Mouse (Mus musculus): ENCODE results near the gene Clec11a. TPM values are rescaled to one million over a fixed set of nuclear protein-coding genes. Genes with fewer than 3 reads are reported as not detected.
A peak's percentile ranks its signal among the peaks of the same experiment; 100 is the strongest.
"Not testable (repeated sequence)": the region's sequence is repeated elsewhere in the genome, so short reads cannot be mapped to it uniquely, and the experiment has no call there.

Gene Clec11a
- polyA plus RNA-seq, 2 experiments = 0.33 to 0.38 TPM

DNA sequence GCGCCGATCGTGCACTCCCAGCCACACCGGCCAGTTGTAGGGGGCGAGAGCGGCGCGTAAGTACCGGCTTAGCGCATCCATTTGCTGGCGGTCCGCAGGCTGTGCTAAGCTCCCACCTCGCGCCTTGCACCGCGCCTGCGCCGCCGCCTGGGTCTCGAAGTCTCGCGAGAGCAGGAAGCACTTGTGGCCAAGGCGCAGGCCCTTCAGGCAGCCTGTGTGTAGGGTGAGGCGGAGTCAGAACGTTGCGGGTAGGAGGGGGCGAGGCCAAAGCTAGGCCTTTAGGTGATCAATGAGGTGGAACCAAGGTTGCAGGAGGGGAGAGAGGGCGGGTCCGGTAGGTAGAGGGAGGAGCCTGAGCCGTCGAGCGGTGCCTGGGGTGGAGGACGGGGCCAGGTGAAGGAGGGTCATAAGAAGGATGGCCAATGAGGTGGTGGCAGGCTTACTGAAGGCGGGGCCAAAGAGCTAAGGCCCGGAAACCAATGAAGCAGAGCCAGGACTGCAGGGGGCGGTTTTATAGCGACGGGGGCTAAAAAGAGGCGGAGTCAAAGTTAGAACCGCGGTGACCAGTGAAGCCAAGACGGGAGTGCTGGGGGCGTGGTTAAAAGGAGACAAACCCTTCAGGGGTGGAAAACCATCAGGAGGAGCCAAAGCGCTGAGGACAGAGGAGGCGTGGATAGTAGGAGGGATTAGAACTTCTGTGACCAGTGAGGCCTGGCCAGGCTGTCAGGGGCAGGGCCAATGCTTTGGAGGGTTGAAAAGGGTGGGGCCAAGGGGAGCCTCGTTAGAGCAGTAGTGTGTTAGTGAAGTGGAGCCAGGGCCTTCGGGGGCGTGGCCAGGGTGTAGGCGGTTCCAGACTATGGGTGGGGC lies 1.7 kb downstream of the Clec11a start:
- WGBS (ENCODE audit: insufficient replicate concordance) = under 1% methylated on average over 49 of the region's 49 CpGs
- DNase-seq (ENCODE audit: low read depth in 3 of 3, low spot score in 3 of 3) (peak; percentile 83 to 86 (median 85)), ATAC-seq (ENCODE audit: insufficient read depth) (peak; percentile 89)
- peak overlapping the region; percentile 48 for H3K9ac ChIP-seq (replicated peaks)
- H3K4me3 ChIP-seq (ENCODE audit: insufficient read depth in 1 of 2, low read depth in 2 of 2, low read length in 2 of 2) = peak overlapping the region; percentile 51
- no peaks in the 10 kb centered on the region for H3K36me3 ChIP-seq (replicated peaks; ENCODE audit: control insufficient read depth, insufficient read depth, low read depth)
- no peak overlapping the region for H3K27ac ChIP-seq
- peaks cover 20% of the 10 kb centered on the region for H3K27me3 ChIP-seq (ENCODE audit: control insufficient read depth, insufficient read depth, low read length)
- H3K4me2 ChIP-seq (ENCODE audit: low read depth) = peak overlapping the region; percentile 66
- no peaks in the 10 kb centered on the region for H3K9me3 ChIP-seq (ENCODE audit: control insufficient read depth, low read length)
- H3K4me1 ChIP-seq (replicated peaks; ENCODE audit: control insufficient read depth in 2 of 2, insufficient read depth in 2 of 2, low read length in 1 of 2) = peaks cover 0 to 6% of the 10 kb centered on the region in 2 experiments; a peak in 1 of 4 replicates
- TF ChIP-seq EP300 (IDR thresholded peaks at IDR 0.05; ENCODE audit: low read depth) (no peak), CTCF (IDR thresholded peaks at IDR 0.05; ENCODE audit: low read depth) (no peak; the same call in 1 of the 2 replicates)

DNA sequence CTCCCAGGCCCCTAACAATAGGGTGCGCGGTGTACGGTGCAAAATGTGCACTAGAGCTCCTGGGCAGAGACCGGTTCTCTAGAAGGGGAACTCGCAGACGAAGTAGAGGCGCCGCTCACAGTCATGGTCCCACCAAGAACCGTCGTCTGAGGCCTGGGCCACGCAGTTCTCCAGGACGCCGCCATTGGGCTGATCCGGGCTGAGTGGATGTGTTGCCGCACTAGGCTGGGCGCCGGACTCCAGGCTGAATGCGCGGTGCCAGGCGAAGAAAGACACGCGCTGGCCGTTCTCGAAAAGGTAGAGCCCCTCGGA lies 2.3 kb downstream of the Clec11a start:
- no peaks in the 10 kb centered on the region for H3K36me3 ChIP-seq (replicated peaks; ENCODE audit: control insufficient read depth, insufficient read depth, low read depth)
- TF ChIP-seq EP300 (IDR thresholded peaks at IDR 0.05; ENCODE audit: low read depth) (no peak), CTCF (IDR thresholded peaks at IDR 0.05; ENCODE audit: low read depth) (no peak)

DNA sequence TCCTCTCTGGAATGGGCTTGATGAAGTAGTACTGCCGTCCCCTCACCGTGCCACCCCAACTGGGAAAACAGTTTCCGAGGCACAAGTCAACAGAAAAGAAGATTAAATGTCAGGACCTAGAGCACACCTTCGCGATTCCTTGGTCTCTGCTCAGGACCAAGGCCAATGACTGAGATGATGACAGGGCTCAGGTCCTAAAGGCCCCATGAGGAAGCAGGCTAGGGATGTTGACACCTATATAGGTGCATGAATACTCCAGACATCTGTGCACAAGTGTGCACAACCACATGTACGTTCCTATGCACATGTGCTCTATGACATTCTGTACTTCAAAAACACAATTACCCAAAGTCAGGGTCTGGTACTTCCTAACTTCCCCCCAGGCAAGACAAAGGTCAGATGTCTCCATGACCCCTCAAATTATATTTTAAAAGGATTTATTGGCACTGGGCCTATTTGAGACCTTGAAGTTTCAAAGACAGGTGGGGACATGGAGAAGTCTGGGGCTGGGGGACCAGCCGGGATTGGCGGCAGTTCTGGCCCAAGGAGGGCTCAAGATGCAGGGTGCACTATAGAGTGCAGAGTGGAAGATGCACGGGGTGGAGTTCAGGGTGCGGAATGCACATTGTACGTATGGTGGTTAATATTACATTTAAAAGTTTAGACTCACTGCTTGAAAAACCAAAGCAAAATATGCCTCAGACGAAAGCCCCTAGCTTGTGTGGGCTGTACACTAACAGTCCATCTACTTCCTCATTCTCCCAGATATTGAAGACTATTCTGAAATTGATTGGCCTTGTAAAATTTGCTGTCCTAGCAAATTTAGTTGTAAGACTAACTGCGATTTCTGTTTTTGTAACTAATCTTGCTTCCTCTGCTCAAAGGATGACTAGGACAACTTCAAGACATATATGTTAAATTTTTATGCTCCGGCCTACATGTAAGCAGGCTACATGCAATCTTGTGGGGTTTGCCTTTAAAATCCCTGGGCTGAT lies 3.1 kb downstream of the Clec11a start:
- peaks cover 0 to 6% of the 10 kb centered on the region in 2 experiments; a peak in 1 of 4 replicates for H3K4me1 ChIP-seq (replicated peaks; ENCODE audit: control insufficient read depth in 2 of 2, insufficient read depth in 2 of 2, low read length in 1 of 2)
- no peaks in the 10 kb centered on the region for H3K9me3 ChIP-seq (ENCODE audit: control insufficient read depth, low read length)
- TF ChIP-seq EP300 (IDR thresholded peaks at IDR 0.05; ENCODE audit: low read depth) = no peak
- H3K9ac ChIP-seq (replicated peaks) = peak overlapping the region; percentile 48
- WGBS (ENCODE audit: insufficient replicate concordance) = 71% methylated on average over 14 of the region's 14 CpGs
- H3K4me3 ChIP-seq (ENCODE audit: insufficient read depth in 1 of 2, low read depth in 2 of 2, low read length in 2 of 2) = peak overlapping the region; percentile 51; a peak in 3 of 4 replicates
- H3K4me2 ChIP-seq (ENCODE audit: low read depth) = peak overlapping the region; percentile 66
- ATAC-seq (ENCODE audit: insufficient read depth) = no peak
- DNase-seq (ENCODE audit: low read depth in 3 of 3, low spot score in 3 of 3) = no peak
- H3K36me3 ChIP-seq (replicated peaks; ENCODE audit: control insufficient read depth, insufficient read depth, low read depth) = no peaks in the 10 kb centered on the region
- no peak overlapping the region for H3K27ac ChIP-seq
- peaks cover 6% of the 10 kb centered on the region for H3K27me3 ChIP-seq (ENCODE audit: control insufficient read depth, insufficient read depth, low read length)

More for the DNA sequence above, 2.3 kb downstream of the Clec11a start:
- WGBS (ENCODE audit: insufficient replicate concordance) = under 1% methylated on average over 25 of the region's 25 CpGs
- DNase-seq (ENCODE audit: low read depth in 3 of 3, low spot score in 3 of 3) (no peak), ATAC-seq (ENCODE audit: insufficient read depth) (peak; percentile 15)
- no peaks in the 10 kb centered on the region for H3K9me3 ChIP-seq (ENCODE audit: control insufficient read depth, low read length)
- peaks cover 14% of the 10 kb centered on the region for H3K27me3 ChIP-seq (ENCODE audit: control insufficient read depth, insufficient read depth, low read length)
- H3K4me3 ChIP-seq (ENCODE audit: insufficient read depth in 1 of 2, low read depth in 2 of 2, low read length in 2 of 2) = peak overlapping the region; percentile 51
- peak overlapping the region; percentile 48 for H3K9ac ChIP-seq (replicated peaks)
- H3K4me1 ChIP-seq (replicated peaks; ENCODE audit: control insufficient read depth in 2 of 2, insufficient read depth in 2 of 2, low read length in 1 of 2) = peaks cover 0 to 6% of the 10 kb centered on the region in 2 experiments; a peak in 1 of 4 replicates
- peak overlapping the region; percentile 66 for H3K4me2 ChIP-seq (ENCODE audit: low read depth)
- H3K27ac ChIP-seq = no peak overlapping the region

DNA sequence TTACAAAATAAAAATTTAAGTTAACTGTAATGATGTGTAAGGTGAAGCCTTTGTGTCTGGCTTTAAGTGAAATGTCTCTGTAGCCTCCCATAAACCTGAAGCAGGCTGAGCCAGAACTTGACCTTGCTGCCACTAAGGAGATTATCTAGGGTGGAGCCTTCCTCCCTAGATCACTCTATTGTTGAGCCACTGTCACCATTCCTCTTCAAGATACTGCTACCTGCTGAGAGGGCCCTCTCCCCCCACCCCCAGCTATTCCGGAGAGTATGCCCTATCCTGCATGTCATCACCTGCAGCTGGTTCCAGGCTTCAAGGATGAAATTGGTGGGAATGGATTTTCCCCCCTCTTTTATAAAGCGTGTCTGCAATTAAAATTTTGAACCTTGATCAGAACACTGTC lies 9.2 kb downstream of the Clec11a start:
- DNase-seq (ENCODE audit: low read depth in 3 of 3, low spot score in 3 of 3); ATAC-seq (ENCODE audit: insufficient read depth); H3K4me3 ChIP-seq (ENCODE audit: insufficient read depth in 1 of 2, low read depth in 2 of 2, low read length in 2 of 2); H3K9ac ChIP-seq (replicated peaks); H3K36me3 ChIP-seq (replicated peaks; ENCODE audit: control insufficient read depth, insufficient read depth, low read depth); H3K9me3 ChIP-seq (ENCODE audit: control insufficient read depth, low read length); H3K4me2 ChIP-seq (ENCODE audit: low read depth); H3K4me1 ChIP-seq (replicated peaks; ENCODE audit: control insufficient read depth in 2 of 2, insufficient read depth in 2 of 2, low read length in 1 of 2); H3K27ac ChIP-seq; H3K27me3 ChIP-seq (ENCODE audit: control insufficient read depth, insufficient read depth, low read length): not testable (repeated sequence)
- WGBS (ENCODE audit: insufficient replicate concordance) = 61% methylated on average over 2 of the region's 2 CpGs

DNA sequence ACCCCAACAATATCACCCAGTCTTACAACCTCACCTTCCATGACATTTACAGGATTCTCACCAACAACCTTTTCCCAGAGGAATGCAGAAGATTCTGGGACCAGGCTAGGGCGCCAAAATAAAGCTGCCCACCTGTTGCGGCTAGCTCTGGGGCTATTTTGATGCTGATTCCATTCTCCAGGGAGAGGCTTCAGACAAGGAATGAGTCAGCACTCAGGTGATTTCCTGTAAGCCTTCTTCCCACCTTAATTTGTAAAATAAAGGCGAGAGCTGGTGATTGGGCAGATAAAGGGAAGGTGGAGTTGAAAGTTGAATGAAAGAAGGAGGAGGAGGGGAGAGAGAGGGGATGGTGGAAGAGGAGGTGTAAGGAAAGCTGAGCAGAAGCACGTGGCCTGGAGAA lies 15.3 kb downstream of the Clec11a start:
- Histone ChIP-seq H3K36me3 (replicated peaks; ENCODE audit: control insufficient read depth, insufficient read depth, low read depth) (no peaks in the 10 kb centered on the region), H3K27ac (no peak overlapping the region), H3K4me3 (ENCODE audit: insufficient read depth in 1 of 2, low read depth in 2 of 2, low read length in 2 of 2) (no peak overlapping the region), H3K4me2 (ENCODE audit: low read depth) (no peak overlapping the region), H3K9ac (replicated peaks) (no peak overlapping the region), H3K9me3 (ENCODE audit: control insufficient read depth, low read length) (no peaks in the 10 kb centered on the region), H3K27me3 (ENCODE audit: control insufficient read depth, insufficient read depth, low read length) (no peaks in the 10 kb centered on the region; the same call in 1 of the 2 replicates), H3K4me1 (replicated peaks; ENCODE audit: control insufficient read depth in 2 of 2, insufficient read depth in 2 of 2, low read length in 1 of 2) (no peaks in the 10 kb centered on the region)
- DNase-seq (ENCODE audit: low read depth in 3 of 3, low spot score in 3 of 3) (no peak), ATAC-seq (ENCODE audit: insufficient read depth) (no peak)
- WGBS (ENCODE audit: insufficient replicate concordance) = 29% methylated on average over 4 of the region's 4 CpGs
- TF ChIP-seq EP300 (IDR thresholded peaks at IDR 0.05; ENCODE audit: low read depth) = no peak
- TF ChIP-seq CTCF (IDR thresholded peaks at IDR 0.05; ENCODE audit: low read depth) = no peak

Data from liver, embryonic 14.5 days (tissue).